Mouse (Mus musculus) lung, postnatal 0 days (tissue): Measurements from ENCODE around the gene S100z.

Source experiments
- CTCF ChIP-seq: IDR thresholded peaks from 2 replicates; pipeline ENCODE4 v1.5.1; 2016; ENCODE audit warnings: antibody characterized with exemption, mild to moderate bottlenecking
- EP300 ChIP-seq: IDR thresholded peaks from 2 replicates; pipeline ENCODE4 v1.6.1; 2016; ENCODE audit warnings: antibody characterized with exemption, mild to moderate bottlenecking, control low read depth

DNA sequence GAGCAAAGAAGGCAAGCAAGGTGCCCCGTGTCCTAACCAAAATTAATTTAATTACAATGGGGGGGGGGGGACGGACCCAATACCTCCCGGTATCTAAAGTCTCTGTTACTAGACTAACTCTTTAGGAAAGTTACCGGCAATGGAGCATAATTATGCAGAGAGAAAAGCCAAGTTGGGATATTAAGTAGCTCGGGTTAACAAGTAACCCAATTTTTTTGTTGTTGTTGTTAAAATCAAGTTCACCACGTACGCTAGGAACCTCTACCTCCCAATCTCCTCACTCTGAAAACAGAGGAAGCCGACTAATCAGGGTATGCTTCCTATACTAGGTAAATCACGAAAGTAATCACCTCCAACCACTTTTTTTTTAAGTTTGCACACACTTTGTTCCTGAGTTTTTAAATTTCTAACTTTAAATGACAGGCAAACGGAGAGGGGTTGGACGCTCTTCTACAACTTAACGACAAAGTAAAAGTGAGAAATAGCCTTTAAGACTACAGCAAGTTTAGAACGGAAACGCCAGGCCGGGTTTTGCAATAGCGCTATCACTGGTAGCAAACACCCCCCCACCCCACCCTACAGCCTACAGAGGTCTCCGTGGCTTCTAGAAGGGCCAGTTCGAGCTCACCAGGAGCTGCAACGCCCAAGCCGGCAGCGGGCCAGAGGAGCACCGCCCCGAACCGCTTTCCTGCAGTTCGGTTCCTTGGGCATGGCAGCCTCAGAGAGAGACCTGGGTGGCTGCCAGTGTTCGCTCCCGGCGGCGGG, 45.3 kb upstream of the S100z start:
- TF ChIP-seq CTCF = no peak
- no peak for TF ChIP-seq EP300
